In the genomic region with DNA sequence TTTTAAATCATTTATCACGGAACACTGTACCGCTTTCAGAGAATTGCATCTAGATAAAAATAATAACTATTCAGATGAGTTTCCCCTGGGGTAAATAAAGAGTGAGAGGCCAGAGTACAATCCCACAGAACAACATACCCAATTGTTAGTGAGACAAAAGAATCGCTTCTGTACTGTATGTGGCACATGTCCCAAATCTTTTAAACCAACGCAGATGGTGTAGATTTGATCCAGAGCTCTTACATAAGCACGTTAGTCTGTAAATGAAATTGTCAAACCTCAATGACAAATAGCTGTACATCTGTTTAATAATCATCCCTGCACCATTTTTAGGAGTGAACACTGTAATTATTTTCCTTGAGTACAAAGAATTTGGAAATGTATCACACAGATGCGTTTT, we compare ENCODE assay signal across 25 mouse cellular contexts.
A peak's percentile ranks its signal among the peaks of the same experiment; 100 is the strongest.
DNase-seq lines count a peak whose midpoint lies in the region; ATAC-seq and TF ChIP-seq lines count a peak whose summit lies in the region.
"Had no signal": no experiment of that assay in that cellular context is flagged by ENCODE, and none has a peak within 500 bp of the region (broad histone marks: within the 10 kb centered on the region; RNA-seq: fewer than 3 reads in every experiment).

No protein-coding gene starts in this region.

- intact Hi-C loops in left cerebral cortex, postnatal 36 days (cut with DNase I), result no loop called here

- TF ChIP-seq CTCF in forebrain, postnatal 0 days (IDR thresholded peaks at IDR 0.05; ENCODE audit: low read depth), result no peak
- TF ChIP-seq CTCF in brain, embryonic 14.5 days (IDR thresholded peaks at IDR 0.05; ENCODE audit: borderline replicate concordance, extremely low read depth, insufficient read depth, insufficient read length), result no peak

- WGBS in forebrain, postnatal 0 days, result 46% methylated on average over 6 of the region's 6 CpGs
- 72% methylated on average over 6 of the region's 6 CpGs for WGBS in forebrain, embryonic 13.5 days

- no peaks in the 10 kb centered on the region for H3K9me3 ChIP-seq in forebrain, postnatal 0 days (ENCODE audit: low read length)
- no peaks in the 10 kb centered on the region for H3K9me3 ChIP-seq in forebrain, embryonic 13.5 days (replicated peaks)
- H3K9me3 ChIP-seq: embryonic facial prominence, embryonic 15.5 days; heart, embryonic 10.5 days; heart, embryonic 15.5 days; limb, embryonic 12.5 days; midbrain, embryonic 12.5 days; neural tube, embryonic 13.5 days had no signal

- H3K4me3 ChIP-seq in forebrain, postnatal 0 days (ENCODE audit: low read depth, low read length), result no peak overlapping the region
- no peak overlapping the region for H3K4me3 ChIP-seq in forebrain, embryonic 13.5 days
- H3K4me3 ChIP-seq: embryonic facial prominence, embryonic 15.5 days; heart, embryonic 10.5 days; heart, embryonic 15.5 days; limb, embryonic 12.5 days; midbrain, embryonic 12.5 days; neural tube, embryonic 13.5 days had no signal

- no peaks in the 10 kb centered on the region for H3K27me3 ChIP-seq in forebrain, postnatal 0 days (ENCODE audit: insufficient read depth, low read length)
- no peaks in the 10 kb centered on the region for H3K27me3 ChIP-seq in forebrain, embryonic 13.5 days
- H3K27me3 ChIP-seq: embryonic facial prominence, embryonic 15.5 days; heart, embryonic 15.5 days; limb, embryonic 12.5 days; midbrain, embryonic 12.5 days; neural tube, embryonic 13.5 days had no signal

- H3K36me3 ChIP-seq in forebrain, postnatal 0 days (ENCODE audit: insufficient read depth), result no peaks in the 10 kb centered on the region
- no peaks in the 10 kb centered on the region for H3K36me3 ChIP-seq in forebrain, embryonic 13.5 days (ENCODE audit: poor library complexity, severe bottlenecking)
- H3K36me3 ChIP-seq: embryonic facial prominence, embryonic 15.5 days; heart, embryonic 10.5 days; heart, embryonic 15.5 days; limb, embryonic 12.5 days; midbrain, embryonic 12.5 days; neural tube, embryonic 13.5 days had no signal

- H3K4me2 ChIP-seq in forebrain, postnatal 0 days (ENCODE audit: low read depth), result no peak overlapping the region
- H3K4me2 ChIP-seq in forebrain, embryonic 13.5 days, result no peak overlapping the region
- H3K4me2 ChIP-seq: embryonic facial prominence, embryonic 15.5 days; heart, embryonic 15.5 days; limb, embryonic 12.5 days; liver, embryonic 11.5 days; midbrain, embryonic 12.5 days; neural tube, embryonic 13.5 days had no signal

- DNase-seq in forebrain, postnatal 0 days, result peak; percentile 54
- peak; percentile 14 for DNase-seq in left cerebral cortex, adult 9 months (ENCODE audit: low spot score in 2 of 2)
- DNase-seq in left cerebral cortex, postnatal 36 days (ENCODE audit: low spot score in 2 of 2), result no peak
- DNase-seq in brain, embryonic 14.5 days (ENCODE audit: low read depth), result peak; percentile 43
- DNase-seq in layer of hippocampus, adult 8-10 months (ENCODE audit: low spot score in 2 of 2), result peak; percentile 11 to 20
- no peak for DNase-seq in cerebellum, postnatal 4 days (ENCODE audit: low spot score in 2 of 2)
- DNase-seq in T-cell, adult 2 months (ENCODE audit: low spot score), result no peak
- DNase-seq: adrenal gland, postnatal 25 days; cerebellum, adult 8-10 months; gastrocnemius, postnatal 25 days; heart, adult 11 months; kidney, adult 18-20 months; kidney, postnatal 36 days; liver, postnatal 0 days; lung, postnatal 36 days had no signal

- ATAC-seq in forebrain, postnatal 0 days, result no peak
- no peak for ATAC-seq in forebrain, embryonic 13.5 days
- ATAC-seq: CD4-positive, CD25-positive, alpha-beta regulatory T cell, adult 4 months; hindbrain, embryonic 16.5 days; liver, postnatal 0 days had no signal

- H3K4me1 ChIP-seq in forebrain, postnatal 0 days (ENCODE audit: insufficient read depth), result no peaks in the 10 kb centered on the region
- no peaks in the 10 kb centered on the region for H3K4me1 ChIP-seq in forebrain, embryonic 13.5 days
- H3K4me1 ChIP-seq: embryonic facial prominence, embryonic 15.5 days; heart, embryonic 10.5 days; heart, embryonic 15.5 days; limb, embryonic 12.5 days; midbrain, embryonic 12.5 days; neural tube, embryonic 13.5 days had no signal

- no peak for TF ChIP-seq POLR2A in brain, embryonic 14.5 days (IDR thresholded peaks at IDR 0.05; ENCODE audit: borderline replicate concordance, extremely low read depth, insufficient read depth, insufficient read length, poor library complexity, severe bottlenecking)

- H3K27ac ChIP-seq in forebrain, postnatal 0 days (ENCODE audit: low read depth, low read length), result no peak overlapping the region
- H3K27ac ChIP-seq in forebrain, embryonic 13.5 days, result no peak overlapping the region
- H3K27ac ChIP-seq: embryonic facial prominence, embryonic 15.5 days; heart, embryonic 10.5 days; heart, embryonic 15.5 days; limb, embryonic 12.5 days; midbrain, embryonic 12.5 days; neural tube, embryonic 13.5 days had no signal

- H3K9ac ChIP-seq in forebrain, postnatal 0 days, result no peak overlapping the region
- no peak overlapping the region for H3K9ac ChIP-seq in forebrain, embryonic 13.5 days
- H3K9ac ChIP-seq: embryonic facial prominence, embryonic 15.5 days; heart, embryonic 15.5 days; limb, embryonic 12.5 days; liver, postnatal 0 days; midbrain, embryonic 12.5 days; neural tube, embryonic 13.5 days had no signal

Comparison
In these comparisons a context has a peak if more than half of its experiments do, and no peak if none do; other contexts are left out.
1. DNase-seq: peak in forebrain, postnatal 0 days (single experiment), left cerebral cortex, adult 9 months (2 of 2), brain, embryonic 14.5 days (single experiment) and layer of hippocampus, adult 8-10 months (2 of 2); none in left cerebral cortex, postnatal 36 days (0 of 2), cerebellum, postnatal 4 days (0 of 2) and T-cell, adult 2 months (single experiment).